Mouse (Mus musculus): ENCODE measurements around the gene Gpkow. TPM values are rescaled to one million over a fixed set of nuclear protein-coding genes. Genes with fewer than 3 reads are reported as not detected.

Gpkow gene
- polyA plus RNA-seq, 1 experiment, result 24.4 TPM

- peak overlapping the region; percentile 78 for H3K27ac ChIP-seq (replicated peaks; ENCODE audit: low read depth, low read length)
- peak overlapping the region; percentile 96 for H3K4me3 ChIP-seq (ENCODE audit: insufficient read depth, low read depth, low read length)
- H3K4me1 ChIP-seq (ENCODE audit: control insufficient read depth, insufficient read depth, insufficient read length, low read length), result no peaks in the 10 kb centered on the region
These were observed 25.8 kb downstream of the Gpkow start for GRCm38 (mm10) chrX:7722691-7723090.

- Histone ChIP-seq H3K4me3 (ENCODE audit: insufficient read depth, low read depth, low read length) (no peak overlapping the region), H3K4me1 (ENCODE audit: control insufficient read depth, insufficient read depth, insufficient read length, low read length) (no peaks in the 10 kb centered on the region), H3K27ac (replicated peaks; ENCODE audit: low read depth, low read length) (no peak overlapping the region)
These were observed 27.2 kb downstream of the Gpkow start for GRCm38 (mm10) chrX:7724135-7724534.

GRCm38 (mm10) chrX:7725841-7726240 is 28.9 kb downstream of the Gpkow start:
- no peak overlapping the region for H3K4me3 ChIP-seq (ENCODE audit: insufficient read depth, low read depth, low read length)
- H3K27ac ChIP-seq (replicated peaks; ENCODE audit: low read depth, low read length), result no peak overlapping the region
- no peaks in the 10 kb centered on the region for H3K4me1 ChIP-seq (ENCODE audit: control insufficient read depth, insufficient read depth, insufficient read length, low read length)

GRCm38 (mm10) chrX:7727176-7727575 is 30.2 kb downstream of the Gpkow start:
- Histone ChIP-seq H3K27ac (replicated peaks; ENCODE audit: low read depth, low read length) (0 out of 2 replicates have a peak overlapping the region, but pooled peaks have one; percentile 55), H3K4me3 (ENCODE audit: insufficient read depth, low read depth, low read length) (no peak overlapping the region), H3K4me1 (ENCODE audit: control insufficient read depth, insufficient read depth, insufficient read length, low read length) (no peaks in the 10 kb centered on the region)

GRCm38 (mm10) chrX:7728215-7728921 is 31.4 kb downstream of the Gpkow start, which contains the start of gene Praf2:
TSS of gene Praf2 (plus strand) at chrX:7728439.
- no peaks in the 10 kb centered on the region for H3K4me1 ChIP-seq (ENCODE audit: control insufficient read depth, insufficient read depth, insufficient read length, low read length)
- peak within 1 kb of the TSS; percentile 55 for H3K27ac ChIP-seq (replicated peaks; ENCODE audit: low read depth, low read length)

GRCm38 (mm10) chrX:7728922-7729265 is 32.0 kb downstream of the Gpkow start:
- Histone ChIP-seq H3K27ac (replicated peaks; ENCODE audit: low read depth, low read length) (no peak overlapping the region), H3K4me3 (ENCODE audit: insufficient read depth, low read depth, low read length) (peak overlapping the region; percentile 67)

More at GRCm38 (mm10) chrX:7728215-7728921, 31.4 kb downstream of the Gpkow start, which contains the start of gene Praf2:
- peak within 1 kb of the TSS; percentile 67 for H3K4me3 ChIP-seq (ENCODE audit: insufficient read depth, low read depth, low read length)

GRCm38 (mm10) chrX:7733571-7734156 is 36.7 kb downstream of the Gpkow start:
- no peak overlapping the region for H3K27ac ChIP-seq (replicated peaks; ENCODE audit: low read depth, low read length)
- no peaks in the 10 kb centered on the region for H3K4me1 ChIP-seq (ENCODE audit: control insufficient read depth, insufficient read depth, insufficient read length, low read length)
- no peak overlapping the region for H3K4me3 ChIP-seq (ENCODE audit: insufficient read depth, low read depth, low read length)

More at GRCm38 (mm10) chrX:7728922-7729265, 32.0 kb downstream of the Gpkow start:
- no peaks in the 10 kb centered on the region for H3K4me1 ChIP-seq (ENCODE audit: control insufficient read depth, insufficient read depth, insufficient read length, low read length)

GRCm38 (mm10) chrX:7739336-7740081 is 42.6 kb downstream of the Gpkow start:
- H3K4me3 ChIP-seq (ENCODE audit: insufficient read depth, low read depth, low read length), result no peak overlapping the region
- no peak overlapping the region for H3K27ac ChIP-seq (replicated peaks; ENCODE audit: low read depth, low read length)
- no peaks in the 10 kb centered on the region for H3K4me1 ChIP-seq (ENCODE audit: control insufficient read depth, insufficient read depth, insufficient read length, low read length)

- no peak overlapping the region for H3K27ac ChIP-seq (replicated peaks; ENCODE audit: low read depth, low read length)
- H3K4me3 ChIP-seq (ENCODE audit: insufficient read depth, low read depth, low read length), result no peak overlapping the region
- no peaks in the 10 kb centered on the region for H3K4me1 ChIP-seq (ENCODE audit: control insufficient read depth, insufficient read depth, insufficient read length, low read length)
These were observed 43.3 kb downstream of the Gpkow start for GRCm38 (mm10) chrX:7740082-7740819.

- H3K4me1 ChIP-seq (ENCODE audit: control insufficient read depth, insufficient read depth, insufficient read length, low read length), result no peaks in the 10 kb centered on the region
- H3K4me3 ChIP-seq (ENCODE audit: insufficient read depth, low read depth, low read length), result no peak overlapping the region
- H3K27ac ChIP-seq (replicated peaks; ENCODE audit: low read depth, low read length), result no peak overlapping the region
These were observed 44.2 kb downstream of the Gpkow start for GRCm38 (mm10) chrX:7741103-7741502.

- H3K4me3 ChIP-seq (ENCODE audit: insufficient read depth, low read depth, low read length), result no peak overlapping the region
- no peaks in the 10 kb centered on the region for H3K4me1 ChIP-seq (ENCODE audit: control insufficient read depth, insufficient read depth, insufficient read length, low read length)
- H3K27ac ChIP-seq (replicated peaks; ENCODE audit: low read depth, low read length), result no peak overlapping the region
These were observed 46.5 kb downstream of the Gpkow start for GRCm38 (mm10) chrX:7743470-7743869.

- H3K27ac ChIP-seq (replicated peaks; ENCODE audit: low read depth, low read length), result no peak overlapping the region
- H3K4me3 ChIP-seq (ENCODE audit: insufficient read depth, low read depth, low read length), result no peak overlapping the region
- H3K4me1 ChIP-seq (ENCODE audit: control insufficient read depth, insufficient read depth, insufficient read length, low read length), result no peaks in the 10 kb centered on the region
These were observed 48.0 kb downstream of the Gpkow start for GRCm38 (mm10) chrX:7744940-7745339.

GRCm38 (mm10) chrX:7745429-7745828 is 48.5 kb downstream of the Gpkow start:
- no peaks in the 10 kb centered on the region; the same call in 1 of the 2 replicates for H3K4me1 ChIP-seq (ENCODE audit: control insufficient read depth, insufficient read depth, insufficient read length, low read length)
- no peak overlapping the region for H3K4me3 ChIP-seq (ENCODE audit: insufficient read depth, low read depth, low read length)
- no peak overlapping the region for H3K27ac ChIP-seq (replicated peaks; ENCODE audit: low read depth, low read length)

GRCm38 (mm10) chrX:7750432-7751116 is 53.6 kb downstream of the Gpkow start, which contains the start of gene Ccdc120:
TSS of gene Ccdc120 (minus strand) at chrX:7750905.
- H3K4me3 ChIP-seq (ENCODE audit: insufficient read depth, low read depth, low read length), result peak within 1 kb of the TSS; percentile 75
- H3K4me1 ChIP-seq (ENCODE audit: control insufficient read depth, insufficient read depth, insufficient read length, low read length), result no peaks in the 10 kb centered on the region; the same call in 1 of the 2 replicates
- no peak within 1 kb of the TSS for H3K27ac ChIP-seq (replicated peaks; ENCODE audit: low read depth, low read length)
